Mouse (Mus musculus): ENCODE data around the gene Dcbld1.
A peak's percentile ranks its signal among the peaks of the same experiment; 100 is the strongest.

Dcbld1 gene

DNA sequence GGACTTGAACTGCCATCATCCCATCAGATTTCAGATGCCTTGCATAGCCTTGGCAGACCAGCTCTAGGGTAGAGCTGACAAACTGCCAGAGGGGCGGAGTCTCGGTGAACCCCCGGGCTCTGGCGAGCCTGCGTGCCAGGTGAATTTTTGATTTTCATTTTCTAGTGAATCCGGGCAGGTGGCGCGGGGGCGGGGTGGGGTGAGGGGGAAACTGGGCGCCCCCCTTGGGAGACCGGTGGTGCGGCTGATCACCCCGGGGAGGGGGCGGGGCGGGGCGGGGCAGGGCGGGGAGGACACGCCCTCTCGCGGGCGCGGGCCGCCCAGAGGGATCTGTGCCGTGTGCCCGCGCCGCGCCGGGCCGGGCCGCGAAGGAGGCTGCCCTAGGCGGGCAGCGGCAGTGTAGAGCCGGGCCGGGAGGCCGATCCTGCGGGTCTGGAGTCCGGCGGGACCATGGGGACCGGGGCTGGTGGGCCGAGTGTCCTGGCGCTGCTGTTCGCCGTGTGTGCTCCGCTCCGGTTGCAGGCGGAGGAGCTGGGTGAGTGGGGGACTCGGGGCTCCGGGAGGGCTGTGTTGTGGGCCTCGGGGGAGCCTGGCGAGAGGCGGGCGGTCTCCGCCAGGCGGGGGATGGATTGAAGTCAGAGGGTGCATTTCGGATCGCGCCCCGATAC lies at the start of gene Dcbld1:
Gene Dcbld1, plus strand, starts transcription at position 319 of the 668 bp plus-strand sequence.
- DNase-seq (ENCODE audit: low read depth, low spot score) = peak; percentile 65

DNA sequence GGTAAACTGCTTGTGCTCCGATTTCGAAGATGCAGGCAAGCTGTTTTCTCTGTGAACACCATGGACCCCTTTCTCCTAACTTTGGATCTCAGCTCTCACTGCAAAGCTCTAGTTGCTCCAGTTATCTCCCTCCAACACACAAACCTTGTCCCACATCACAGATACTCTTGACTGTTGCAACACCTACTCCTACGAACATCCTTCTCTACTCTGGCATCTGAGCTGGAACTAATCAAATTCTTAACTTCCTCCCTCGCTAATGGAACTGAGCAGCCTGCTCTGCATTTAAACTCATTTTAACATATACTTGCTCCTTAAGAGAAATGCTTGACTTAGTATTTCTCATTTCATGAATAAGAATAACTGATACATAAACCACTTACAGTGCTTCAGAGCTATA lies 47.5 kb upstream of the Dcbld1 start:
- no peak for DNase-seq (ENCODE audit: low read depth, low spot score)

DNA sequence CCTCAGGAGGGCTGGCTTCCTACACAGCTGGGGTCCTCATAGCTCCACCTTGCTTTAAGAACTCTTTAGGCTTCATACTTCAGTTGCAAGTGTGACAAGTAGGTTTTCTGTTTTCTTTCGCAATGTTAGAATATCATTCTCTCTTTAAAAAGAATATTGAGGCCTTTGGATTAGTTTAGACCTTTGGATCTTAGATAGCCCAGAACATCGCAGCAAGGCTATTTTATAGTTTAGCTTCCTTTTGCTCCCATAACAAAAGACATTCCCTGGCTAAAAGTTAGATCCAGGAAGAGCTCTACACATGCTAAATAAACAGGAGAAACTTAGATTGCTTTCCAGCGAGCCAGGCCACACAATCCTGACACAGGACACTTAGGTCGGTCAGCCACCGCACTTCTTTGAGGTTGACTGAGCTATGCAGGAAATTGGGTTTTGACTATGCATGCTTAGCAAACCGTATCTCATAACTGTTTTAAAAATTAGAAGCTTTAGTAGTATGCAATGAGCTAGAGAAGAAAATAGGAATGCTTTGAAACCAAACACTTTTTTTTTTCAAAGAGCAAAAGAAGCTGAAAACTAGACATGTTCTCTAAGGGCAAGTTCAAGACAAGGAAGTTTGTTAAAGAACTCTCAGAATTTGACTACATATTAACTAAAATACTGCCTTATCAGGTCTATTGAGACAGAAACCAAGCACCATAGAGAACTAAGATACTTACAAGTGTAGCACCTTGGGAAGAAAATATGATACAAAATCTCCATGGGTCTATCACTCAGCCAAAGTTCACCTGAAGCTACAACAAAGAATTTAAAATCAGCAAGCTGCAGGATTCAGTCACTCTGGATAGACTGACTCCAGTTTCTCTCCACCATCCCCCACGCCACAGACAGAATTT lies 38.2 kb upstream of the Dcbld1 start, which contains the start of gene Ros1:
Gene Ros1, minus strand, starts transcription at position 288 of the 896 bp plus-strand sequence.
- DNase-seq (ENCODE audit: low read depth, low spot score) = no peak

DNA sequence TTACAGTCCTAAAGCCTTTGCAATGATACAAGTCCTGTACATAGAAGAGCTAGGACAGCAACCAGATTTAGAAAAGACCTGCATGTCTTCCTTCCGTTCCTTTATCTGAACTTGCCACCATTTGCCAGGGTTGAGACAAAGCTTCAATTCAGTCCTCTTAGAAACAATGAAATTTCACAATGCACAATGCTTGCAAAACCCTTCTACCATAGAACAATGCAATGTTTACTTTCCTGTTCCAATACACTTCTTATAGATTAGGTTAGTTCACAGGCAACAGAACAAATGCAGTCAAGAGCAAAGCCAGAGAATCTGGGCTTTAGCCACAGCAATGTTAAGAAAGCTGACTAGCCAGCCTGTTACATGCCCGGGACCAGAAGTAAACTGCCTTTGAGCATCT lies 29.4 kb upstream of the Dcbld1 start:
- no peak for DNase-seq (ENCODE audit: low read depth, low spot score)

DNA sequence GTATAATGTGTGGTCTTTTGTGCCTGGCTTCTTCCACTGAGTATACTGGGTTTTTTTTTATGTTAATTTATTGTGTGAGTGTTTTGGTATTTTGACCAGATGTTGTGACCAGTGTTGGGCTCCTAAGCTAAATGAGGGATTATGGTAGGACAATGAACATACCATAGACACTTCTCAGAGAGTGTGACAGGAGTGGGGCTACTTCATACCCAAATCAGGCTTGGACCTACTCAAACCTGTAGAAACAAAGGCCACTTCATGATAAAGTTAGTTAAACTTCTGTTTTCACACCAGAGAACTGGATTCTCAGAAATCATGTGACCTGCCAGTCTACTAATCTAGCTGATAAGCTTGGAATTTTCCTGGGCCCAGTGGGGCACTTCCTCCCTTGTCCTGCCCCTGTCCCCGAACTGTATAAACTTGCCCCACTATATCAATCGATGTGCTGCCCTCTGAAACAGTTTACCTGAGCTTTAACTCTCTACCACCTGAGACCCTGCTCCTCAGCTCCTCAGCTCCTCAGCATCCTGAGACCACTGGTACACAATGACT lies 18.1 kb upstream of the Dcbld1 start:
- DNase-seq (ENCODE audit: low read depth, low spot score) = no peak

DNA sequence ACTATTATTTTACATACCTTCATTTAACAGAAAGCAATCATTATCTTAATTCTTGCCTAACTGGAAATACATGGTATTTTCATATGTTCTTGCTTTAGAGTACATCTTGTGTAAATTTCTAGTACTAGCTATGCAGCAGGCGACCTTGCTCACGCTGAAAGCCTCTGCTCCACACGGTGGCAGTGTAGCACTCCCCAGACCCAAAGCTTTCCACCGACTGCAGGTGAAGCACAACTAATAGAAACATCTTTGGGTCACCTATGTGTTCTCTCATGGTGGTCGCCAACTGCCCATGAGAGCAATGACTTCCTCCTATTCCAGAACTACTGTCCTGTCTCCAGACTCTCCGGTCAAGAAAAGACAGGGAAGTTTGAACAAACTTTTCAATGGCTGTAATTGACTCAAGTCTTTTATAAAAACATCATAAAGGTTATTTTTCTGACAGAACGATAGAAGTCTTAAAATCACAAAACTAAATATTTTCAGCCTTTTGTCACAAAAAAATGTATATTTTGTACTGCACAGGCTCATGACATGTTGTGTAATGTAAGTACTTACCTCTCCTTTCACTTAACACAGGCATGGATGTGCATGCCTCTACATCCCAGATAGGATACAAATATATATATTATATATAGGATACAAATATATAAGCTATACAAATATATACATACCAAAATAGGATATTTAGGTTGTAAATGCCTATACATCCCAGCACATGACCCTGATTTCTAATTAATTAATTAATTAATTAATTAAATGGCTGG lies 16.4 kb upstream of the Dcbld1 start:
- peak; percentile 73 for DNase-seq (ENCODE audit: low read depth, low spot score)

DNA sequence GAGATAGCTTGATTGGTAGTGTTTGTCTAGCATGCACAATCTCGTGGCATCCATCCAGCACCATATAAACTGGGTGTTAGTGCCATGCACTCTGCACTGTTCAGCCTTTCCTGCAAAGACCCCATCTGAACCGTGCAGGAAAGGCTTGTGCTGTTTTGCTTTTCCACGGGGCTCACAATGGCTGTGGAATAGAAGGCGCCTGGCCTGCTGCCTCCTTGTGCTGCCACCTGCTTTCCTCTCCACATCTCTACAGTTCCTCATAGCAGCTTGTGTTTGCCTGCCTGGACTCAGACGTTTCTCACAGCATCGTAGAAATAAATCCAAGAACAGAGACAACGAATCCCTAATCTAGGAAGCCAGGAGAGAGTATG lies 15.9 kb upstream of the Dcbld1 start:
- no peak for DNase-seq (ENCODE audit: low read depth, low spot score)

DNA sequence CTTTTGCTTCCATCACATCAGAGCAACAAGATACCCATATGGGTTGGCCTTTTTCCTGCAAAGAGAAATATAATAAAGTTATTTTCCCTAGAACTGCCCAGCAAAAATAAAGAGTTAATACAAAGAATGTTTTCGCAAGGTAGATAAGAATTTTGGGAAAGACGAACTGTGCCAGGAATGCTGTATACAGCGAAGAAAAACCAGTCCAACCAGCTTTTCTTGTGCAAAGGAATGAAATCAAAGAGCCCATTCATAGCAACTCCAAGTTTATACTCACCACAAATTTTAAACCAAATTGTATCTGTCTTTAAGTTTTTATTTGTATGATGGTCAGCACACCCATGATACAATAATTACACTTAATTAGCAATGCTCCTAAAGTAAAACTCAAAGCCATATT lies 13.8 kb upstream of the Dcbld1 start:
- DNase-seq (ENCODE audit: low read depth, low spot score) = no peak

DNA sequence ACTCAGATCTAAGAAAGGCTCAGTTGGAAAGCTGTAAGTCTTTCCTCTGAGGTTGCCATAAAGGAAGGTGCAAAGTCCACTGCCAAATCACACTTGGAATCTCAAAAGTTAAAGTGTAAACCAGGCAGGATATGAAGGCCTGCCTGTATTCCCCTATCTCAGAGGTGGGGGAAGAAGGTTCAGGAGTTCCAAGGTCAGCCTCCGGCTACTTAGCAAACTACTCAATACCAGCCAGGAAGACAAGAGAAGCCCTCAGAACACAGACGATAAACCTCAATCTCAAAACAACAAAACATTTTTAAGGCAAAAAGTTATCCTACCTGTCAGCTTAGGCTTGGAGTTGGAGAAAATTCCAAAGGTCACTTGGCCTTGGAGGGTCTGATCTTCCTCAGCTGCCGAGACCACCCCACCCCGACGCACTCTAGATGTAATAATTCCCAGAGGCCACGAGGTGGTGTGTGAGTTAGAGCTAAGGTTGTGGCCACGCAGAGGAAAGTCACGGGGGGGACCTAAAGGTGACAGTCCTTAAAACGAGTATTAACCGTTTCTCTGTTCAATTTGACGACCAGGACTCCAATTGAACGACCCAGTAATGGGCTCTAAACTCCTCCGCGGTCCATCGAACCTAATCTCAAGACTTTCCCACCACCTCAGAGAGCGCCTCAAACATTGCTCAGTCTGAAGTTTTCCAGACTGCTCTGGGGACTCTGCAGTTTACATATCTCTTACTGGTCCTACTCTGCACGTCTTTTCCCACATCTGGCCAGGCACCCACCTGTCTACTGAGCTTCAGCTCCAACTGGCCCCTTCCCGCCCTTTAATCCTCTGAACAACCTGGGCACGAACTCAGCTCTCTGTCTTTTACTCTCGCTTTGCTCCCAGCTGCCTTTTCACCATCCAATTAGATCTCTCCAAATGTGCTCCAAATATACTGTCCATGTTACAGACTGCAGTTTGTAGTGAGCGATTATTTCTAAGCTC lies 933 bp upstream of the Dcbld1 start:
- peak; percentile 71 for DNase-seq (ENCODE audit: low read depth, low spot score)

DNA sequence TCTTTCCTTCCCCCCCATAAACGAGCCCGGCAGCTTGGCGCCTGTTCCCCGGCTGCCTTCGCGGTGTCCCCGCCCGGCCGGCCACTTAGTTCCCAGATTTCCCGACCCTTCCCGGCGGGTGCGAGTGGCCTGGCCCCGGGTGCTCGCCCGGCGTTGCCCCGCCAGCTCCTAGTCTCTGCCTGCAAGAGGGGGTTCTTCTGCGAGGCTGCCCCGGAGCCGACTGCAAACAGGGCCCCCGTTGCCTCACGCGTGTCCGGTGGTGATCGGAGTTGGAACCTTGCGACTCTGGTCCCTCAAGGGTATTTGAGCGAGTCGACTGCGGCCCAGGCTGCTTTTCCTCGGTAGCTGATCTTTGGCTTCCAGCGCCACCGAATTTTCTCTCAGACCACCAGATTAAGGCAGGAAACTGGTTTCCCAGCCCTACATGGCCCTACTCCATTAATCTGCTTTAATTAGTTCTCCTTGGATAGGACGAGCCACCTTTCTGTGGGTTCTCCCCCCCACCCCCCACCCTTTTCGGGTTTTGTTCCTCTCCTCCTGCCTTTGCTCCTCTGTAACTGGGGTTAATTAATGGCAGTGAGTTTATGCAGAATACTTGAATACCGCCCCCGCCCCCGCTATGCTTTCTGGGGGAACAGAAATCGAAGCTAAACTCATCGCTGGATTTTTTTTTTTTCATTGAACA lies 692 bp downstream of the Dcbld1 start:
- peak; percentile 40 for DNase-seq (ENCODE audit: low read depth, low spot score)

DNA sequence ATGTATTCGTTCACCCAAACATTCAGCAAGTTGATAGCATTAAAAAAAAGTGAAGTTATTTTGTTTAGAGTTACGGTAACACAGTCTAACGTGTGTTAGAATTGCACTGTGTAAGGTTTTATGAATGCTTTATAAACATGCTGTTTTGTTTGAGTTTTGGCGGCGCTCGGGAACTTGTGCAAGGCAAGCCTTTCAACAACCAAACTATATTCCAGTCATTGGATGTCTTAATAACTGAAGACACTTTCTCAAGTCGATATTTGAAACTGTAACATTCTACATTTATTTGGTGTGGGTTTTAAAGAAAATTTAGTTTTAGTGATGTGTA lies 1.2 kb downstream of the Dcbld1 start:
- DNase-seq (ENCODE audit: low read depth, low spot score) = no peak

DNA sequence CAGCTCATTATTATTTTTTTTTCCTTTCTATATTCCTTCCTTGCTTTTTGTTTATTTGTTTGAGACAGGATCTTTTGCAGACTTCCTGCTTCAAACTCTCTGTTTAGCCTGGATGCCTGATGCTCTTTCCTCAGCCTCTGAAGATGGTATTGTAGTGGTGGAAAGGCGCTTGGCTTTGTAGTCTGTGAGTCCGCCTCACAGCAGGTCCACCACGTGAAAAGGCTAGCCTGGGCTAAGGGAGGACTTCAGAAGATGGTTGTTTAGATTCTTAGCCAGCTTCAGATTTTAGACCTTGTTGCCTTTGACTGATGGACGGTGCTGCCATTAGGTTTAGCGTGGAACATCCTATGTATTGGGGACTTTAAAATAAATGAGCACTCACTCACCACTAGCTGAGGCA lies 2.0 kb downstream of the Dcbld1 start:
- DNase-seq (ENCODE audit: low read depth, low spot score) = no peak

DNA sequence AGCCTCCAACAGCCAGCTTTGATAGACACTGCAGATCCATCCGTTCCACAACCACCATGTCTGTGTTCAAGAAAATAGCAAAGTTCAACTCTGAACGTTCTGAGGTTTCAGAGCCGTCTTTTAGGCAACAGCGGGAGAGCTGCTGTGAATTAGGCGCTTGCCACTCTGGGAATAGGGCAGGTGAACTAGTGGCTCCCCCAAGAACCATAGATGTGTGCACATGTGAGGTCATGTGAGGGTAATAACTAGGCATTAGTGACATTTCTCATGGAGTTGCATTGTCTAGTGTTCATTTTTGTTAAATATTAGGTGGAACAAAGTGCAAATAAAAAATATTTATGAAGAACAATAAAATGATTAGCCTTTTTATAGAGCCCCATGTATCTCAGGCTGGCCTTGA lies 8.6 kb downstream of the Dcbld1 start:
- DNase-seq (ENCODE audit: low read depth, low spot score) = no peak

DNA sequence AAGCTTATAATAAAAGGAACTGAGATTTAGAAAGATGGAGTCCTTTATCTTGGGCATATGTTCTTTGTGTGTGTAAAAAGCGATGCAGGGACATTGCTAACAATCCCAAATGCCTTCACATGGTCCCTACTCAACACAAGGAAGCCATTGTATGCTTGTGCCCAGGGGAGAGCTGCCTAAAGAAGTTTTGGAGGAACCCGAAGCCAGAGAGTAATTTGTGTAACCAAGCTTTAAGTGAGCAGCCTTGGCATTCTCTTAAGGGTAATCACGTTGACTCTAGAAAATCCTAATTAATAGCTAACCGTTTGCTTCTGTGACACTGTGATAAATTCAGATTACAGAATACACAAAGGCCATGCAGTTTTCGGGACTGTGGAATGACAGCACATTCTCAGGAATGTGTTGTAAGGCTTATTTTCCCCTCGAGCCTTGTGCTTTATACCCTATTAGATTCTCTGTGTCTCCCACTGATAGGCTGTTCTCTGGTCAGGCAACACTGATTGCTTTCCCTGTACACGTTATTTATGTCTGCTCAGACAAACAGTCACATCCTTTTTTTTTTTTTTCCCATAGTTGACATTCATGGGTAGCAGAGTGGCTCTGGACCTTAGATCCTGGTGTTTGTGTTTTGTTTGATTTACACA lies 9.4 kb downstream of the Dcbld1 start:
- DNase-seq (ENCODE audit: low read depth, low spot score) = no peak

DNA sequence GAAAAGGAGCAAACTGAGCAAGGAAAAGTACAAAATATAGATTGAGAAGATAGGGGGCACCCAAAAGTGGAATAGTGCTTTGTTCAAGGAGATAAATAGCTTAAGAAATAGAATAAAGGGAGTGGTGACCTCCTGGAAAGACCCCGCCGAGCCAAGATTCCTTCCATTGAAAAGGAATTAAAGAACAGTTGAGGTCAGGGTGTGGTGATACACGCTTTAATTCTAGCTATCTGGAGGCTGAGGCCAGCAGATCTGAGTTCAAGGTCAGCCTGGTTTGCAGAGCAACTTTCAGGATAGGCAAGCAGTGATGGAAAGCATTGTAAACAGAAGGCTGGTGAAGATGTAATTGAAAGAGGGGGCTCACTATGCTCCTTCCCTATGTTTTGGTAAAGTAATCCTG lies 12.8 kb downstream of the Dcbld1 start:
- DNase-seq (ENCODE audit: low read depth, low spot score) = peak; percentile 87

DNA sequence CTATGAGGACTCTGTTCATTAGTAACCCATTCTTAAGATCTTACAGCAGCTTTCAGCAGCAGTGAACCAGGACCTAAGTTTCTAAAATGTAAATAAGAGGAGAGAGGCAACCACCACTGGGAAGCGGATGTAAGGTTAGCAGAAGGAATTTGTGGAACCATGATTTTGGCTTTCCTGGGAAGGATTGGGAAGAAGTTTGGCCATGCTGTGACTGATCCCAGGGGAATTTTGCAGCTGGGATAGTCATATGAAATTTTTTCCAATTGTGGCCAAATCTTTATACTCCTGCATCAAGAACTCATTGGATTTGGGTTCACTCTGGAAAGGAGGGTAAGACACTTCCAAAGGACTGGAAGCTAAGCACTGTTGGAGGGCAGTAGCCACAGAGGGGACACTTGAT lies 18.8 kb downstream of the Dcbld1 start:
- DNase-seq (ENCODE audit: low read depth, low spot score) = no peak

DNA sequence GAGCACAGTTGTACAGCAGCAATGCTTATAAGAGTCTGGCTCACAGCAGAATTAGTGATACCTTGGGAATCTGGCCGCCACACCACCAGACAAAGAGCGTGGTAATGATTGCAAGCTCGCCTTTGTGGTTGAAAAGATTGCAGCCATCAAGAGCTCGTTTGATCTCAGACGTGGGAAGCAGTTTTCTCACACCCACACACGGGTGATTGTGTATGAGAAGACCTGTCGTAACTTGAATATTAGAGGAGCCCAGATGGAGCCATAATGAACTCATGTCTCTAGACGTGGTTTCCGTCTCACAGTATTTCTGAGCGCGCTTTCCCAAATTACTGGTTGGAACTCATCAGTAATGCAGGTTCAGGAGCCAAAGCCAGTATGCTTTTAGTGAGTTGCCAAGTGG lies 20.0 kb downstream of the Dcbld1 start:
- DNase-seq (ENCODE audit: low read depth, low spot score) = no peak

DNA sequence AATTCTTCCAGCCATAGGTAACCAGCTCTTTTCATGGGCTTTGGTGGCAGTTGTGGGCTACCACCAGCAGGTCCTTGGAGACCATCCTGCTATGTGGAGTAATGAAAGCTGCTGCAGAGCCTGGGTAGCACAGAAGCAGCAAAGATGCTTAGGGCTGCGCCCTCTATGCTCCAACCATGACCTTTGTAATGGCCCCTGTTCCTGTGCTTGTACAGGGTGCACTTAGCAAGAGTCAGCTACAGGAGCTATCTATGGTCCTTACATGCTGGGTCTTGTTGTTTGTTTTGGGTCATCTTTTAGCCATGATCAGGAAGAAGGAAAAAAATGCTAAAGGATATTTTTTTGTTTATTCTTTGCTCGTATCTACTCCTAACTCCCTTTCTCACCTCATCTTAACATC lies 24.3 kb downstream of the Dcbld1 start:
- peak; percentile 35 for DNase-seq (ENCODE audit: low read depth, low spot score)

DNA sequence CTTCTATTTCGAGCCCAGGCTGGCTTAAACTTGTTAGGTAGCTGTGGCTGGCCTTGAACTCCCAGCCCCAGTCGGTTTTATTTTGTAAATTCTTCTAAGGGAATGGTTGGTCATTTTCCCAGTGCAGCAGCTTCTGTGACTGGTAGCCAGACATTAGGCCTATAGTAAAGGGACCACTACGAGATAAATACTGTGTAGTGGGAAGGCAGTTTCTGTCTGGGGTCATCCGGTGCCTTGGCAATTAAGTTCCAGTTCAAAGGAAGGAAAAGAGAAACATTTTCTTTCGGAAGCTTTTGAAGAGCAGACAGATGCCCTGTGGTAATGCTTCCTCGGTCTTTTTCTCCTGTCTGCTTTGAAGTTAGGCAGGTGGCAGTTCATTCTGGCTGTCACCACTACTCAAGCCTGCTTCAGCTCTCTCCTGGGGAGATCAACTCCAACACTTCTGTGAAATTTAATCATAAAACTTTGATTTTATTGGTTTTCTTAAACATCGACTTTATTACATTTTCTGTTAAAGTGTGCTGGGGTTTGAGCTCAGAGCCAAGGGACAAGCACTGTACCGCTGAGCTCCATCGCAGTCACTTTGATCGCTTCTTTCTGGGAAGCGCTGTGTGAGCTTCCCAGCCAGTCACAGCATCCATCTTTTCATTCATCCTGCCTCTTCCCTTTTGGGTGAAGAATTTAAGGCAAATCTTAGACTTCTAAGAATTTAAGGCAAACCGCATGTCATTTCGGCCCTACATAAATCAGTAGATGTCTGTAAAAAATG lies 24.9 kb downstream of the Dcbld1 start:
- DNase-seq (ENCODE audit: low read depth, low spot score) = no peak

Measured in ZHBTc4 (cell line).